Mouse (Mus musculus) lung, adult 18-20 months (tissue): ENCODE data around the gene Gm45233.

Experiments
- DNase-seq, 2 experiments: peaks; one replicate each; pipeline ENCODE4 v3.0.0; 2022; ENCODE audit warnings: mixed read lengths in 2 of 2

The Gm45233 gene

DNA sequence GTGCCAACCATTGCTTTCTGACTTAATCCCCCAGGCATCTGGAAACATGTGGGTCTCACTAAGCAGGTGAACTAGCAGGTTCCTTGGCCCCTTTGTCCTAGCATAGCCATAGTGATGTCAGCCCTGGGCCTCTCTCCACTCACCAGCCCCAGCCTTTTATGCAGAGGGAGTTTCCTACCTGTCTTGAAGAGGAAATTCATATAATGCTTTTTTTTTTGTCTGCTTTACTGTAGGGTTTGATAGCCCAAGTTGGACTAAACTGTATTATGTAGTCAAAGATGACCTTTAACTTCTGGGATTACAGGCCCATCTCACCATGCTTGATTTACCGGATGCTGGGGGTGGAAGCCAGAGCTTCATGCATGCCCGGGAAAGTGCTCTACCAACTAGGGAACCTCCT, 5.9 kb downstream of the Gm45233 start:
- DNase-seq, result no peak

DNA sequence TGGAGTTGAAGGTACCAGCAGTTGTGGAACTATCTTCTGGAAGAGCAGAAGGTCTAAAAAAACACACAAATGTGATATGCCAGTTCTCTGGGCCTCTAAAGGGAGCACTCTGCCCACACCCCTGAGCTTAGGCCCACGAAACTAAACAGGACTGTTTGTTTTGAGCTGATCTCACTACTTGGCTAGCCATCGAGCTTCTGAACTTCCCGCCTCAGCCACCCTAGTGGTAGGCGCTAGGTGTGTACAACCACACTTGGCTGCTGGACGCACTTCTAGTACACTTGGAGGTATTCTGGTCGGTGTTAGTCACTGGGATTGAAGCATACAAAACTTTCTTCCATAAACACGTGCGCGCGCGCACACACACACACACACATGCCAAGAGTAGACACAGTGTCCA, 7.8 kb downstream of the Gm45233 start:
- DNase-seq, result peak in 1 of 2 experiments; percentile 54

GRCm38 (mm10) chr7:43452609-43453008, 8.7 kb downstream of the Gm45233 start:
- DNase-seq, result no peak

- DNase-seq, result peak; percentile 57 to 72
Measured at GRCm38 (mm10) chr7:43453599-43454355, 9.8 kb downstream of the Gm45233 start.

DNA sequence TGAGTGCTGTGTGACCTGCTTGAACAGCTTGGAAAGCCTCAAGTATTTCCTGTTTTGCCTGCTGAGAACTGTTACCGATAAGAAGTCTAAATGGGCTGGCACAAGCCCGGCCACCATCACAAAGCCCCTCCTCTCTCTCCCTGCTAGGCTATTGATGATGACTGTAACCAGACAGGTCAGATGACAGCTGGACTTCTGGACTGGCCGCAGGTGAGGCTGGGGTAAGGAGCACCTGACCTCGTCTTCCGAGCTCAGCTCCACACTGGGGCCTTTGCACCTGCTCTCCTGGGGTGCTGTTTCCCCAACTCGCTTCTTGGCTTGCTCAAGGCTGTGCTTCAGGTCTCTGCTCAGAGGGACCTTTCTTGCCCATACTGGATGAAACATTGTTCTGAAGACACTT, 10.4 kb downstream of the Gm45233 start:
- peak in 1 of 2 experiments; percentile 44 for DNase-seq

- DNase-seq, result no peak
Measured at GRCm38 (mm10) chr7:43462851-43463250, 18.9 kb downstream of the Gm45233 start, which contains the start of gene Vsig10l. Vsig10l (plus strand) TSS chr7:43463151.

GRCm38 (mm10) chr7:43463976-43464375, 20.0 kb downstream of the Gm45233 start:
- DNase-seq, result no peak

DNA sequence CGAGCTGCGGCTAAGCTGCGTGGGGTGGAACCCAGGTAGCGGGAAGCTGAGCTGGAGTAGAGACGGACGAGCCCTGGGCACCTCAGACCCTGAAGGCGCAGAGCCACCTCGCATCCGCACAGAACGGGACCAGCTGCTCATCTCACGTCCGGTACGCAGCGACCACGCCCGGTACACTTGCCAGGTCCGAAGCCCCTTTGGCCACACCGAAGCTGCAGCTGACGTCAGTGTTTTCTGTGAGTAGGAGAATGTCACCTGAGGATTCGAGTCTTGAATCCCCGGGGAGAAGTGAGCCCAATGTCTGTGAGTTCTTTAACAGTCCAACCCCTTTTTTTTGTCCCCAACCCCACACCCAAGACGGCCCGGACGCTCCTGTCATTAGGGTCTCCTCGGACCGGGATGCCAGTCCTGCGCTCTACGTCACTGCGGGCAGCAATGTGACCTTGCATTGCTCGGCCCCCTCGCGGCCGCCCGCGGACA, 21.0 kb downstream of the Gm45233 start:
- peak; percentile 21 to 25 for DNase-seq

DNA sequence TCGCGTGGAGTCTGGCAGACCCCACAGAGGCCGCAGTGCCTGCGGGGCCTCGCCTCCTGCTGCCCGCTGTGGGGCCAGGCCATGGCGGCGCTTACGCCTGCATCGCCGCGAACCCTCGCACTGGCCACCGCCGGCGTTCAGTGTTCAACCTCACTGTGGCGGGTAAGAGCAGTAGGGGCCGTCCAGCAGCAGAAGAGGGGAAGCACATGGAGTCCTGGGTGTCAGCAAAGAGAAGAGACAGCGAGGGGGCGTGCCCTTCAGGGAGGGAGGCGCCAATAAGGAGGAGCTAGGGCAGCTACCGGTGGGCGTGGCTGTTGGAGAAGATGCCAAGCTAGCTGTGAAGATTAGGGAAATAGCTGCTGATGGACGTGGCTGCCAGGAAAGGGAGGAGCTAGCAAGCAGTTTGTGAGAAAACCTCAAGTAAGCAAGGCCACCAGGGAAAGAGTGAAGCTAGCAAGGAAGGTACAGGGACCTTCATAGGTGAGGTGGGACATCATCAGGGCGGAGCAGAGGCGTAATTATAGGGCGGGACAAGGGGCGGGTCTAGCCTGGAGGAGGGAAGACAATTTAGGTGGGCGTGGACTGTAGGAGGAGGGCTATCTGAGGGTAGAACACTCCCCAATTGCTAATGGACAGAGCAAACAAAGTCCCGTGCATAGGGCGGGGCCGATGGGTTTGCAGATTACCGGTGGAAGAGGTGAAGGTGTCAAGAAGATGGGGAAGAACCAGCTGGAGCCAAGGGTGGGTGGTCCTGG, 21.6 kb downstream of the Gm45233 start:
- DNase-seq, result peak; percentile 94 to 95

DNA sequence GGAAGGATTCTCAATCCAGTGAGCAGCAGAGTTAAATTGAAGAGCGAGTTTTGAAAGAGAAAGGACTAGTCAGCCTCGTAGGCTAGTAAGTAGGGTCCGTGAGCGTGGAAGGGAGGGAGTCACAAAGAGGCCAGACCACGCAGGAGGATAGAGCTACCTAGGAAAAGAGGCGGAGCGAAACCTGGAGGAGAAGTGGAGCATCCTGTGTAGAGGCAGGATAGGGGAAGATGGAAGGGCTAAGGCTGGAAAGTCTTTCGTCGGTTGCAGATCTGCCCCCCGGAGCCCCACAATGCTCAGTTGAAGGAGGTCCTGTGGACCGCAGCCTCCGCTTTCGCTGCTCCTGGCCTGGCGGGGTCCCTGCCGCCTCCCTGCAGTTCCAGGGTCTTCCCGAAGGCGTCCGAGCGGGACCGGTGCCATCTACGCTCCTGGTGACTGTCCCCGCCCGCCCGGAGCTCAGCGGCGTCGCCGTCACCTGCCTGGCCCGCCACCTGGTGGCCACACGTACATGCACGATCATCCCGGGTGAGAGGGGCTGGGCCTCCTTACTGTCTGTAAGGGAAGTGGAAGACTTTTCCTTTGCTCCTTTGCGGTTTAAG, 22.3 kb downstream of the Gm45233 start:
- DNase-seq, result peak; percentile 81 to 88

- no peak for DNase-seq
Measured at GRCm38 (mm10) chr7:43470373-43470772, 26.4 kb downstream of the Gm45233 start.

GRCm38 (mm10) chr7:43475706-43476105, 31.8 kb downstream of the Gm45233 start:
- no peak for DNase-seq

- no peak for DNase-seq
Measured at GRCm38 (mm10) chr7:43476376-43476775, 32.4 kb downstream of the Gm45233 start.

DNA sequence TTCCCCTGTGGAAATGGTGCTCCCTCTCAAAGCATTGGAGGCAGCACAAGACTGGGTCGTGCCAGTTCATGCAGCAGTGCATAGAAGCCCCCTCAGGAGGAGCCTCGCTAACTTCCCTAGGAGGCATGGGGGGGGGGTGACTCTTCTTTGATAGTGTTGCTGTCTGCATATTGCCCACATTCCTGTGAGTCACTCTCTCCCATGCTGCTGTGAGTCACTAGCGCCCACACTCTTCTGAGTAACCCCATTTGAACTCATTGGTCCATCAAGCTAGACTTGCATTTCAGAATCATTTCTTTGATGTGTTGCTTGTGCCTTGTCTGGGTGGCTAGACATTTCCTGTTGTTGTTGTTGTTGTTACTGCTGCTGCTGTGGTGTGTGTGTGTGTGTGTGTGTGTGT, 37.3 kb downstream of the Gm45233 start:
- DNase-seq, result no peak

- DNase-seq, result no peak
Measured at GRCm38 (mm10) chr7:43482090-43482716, 38.3 kb downstream of the Gm45233 start.

GRCm38 (mm10) chr7:43483236-43483635, 39.3 kb downstream of the Gm45233 start:
- DNase-seq, result no peak

GRCm38 (mm10) chr7:43488646-43489045, 44.7 kb downstream of the Gm45233 start:
- no peak for DNase-seq

- no peak for DNase-seq
Measured at GRCm38 (mm10) chr7:43489631-43490125, 45.8 kb downstream of the Gm45233 start, which contains the start of gene Iglon5. Iglon5 (minus strand) TSS chr7:43490075.

GRCm38 (mm10) chr7:43490182-43490584, 46.3 kb downstream of the Gm45233 start:
- DNase-seq, result no peak

GRCm38 (mm10) chr7:43490861-43491260, 46.9 kb downstream of the Gm45233 start:
- no peak for DNase-seq

GRCm38 (mm10) chr7:43495343-43496021, 51.6 kb downstream of the Gm45233 start:
- peak; percentile 14 to 30 for DNase-seq
